27 mouse cellular contexts compared by ENCODE assay signal in the genomic region with DNA sequence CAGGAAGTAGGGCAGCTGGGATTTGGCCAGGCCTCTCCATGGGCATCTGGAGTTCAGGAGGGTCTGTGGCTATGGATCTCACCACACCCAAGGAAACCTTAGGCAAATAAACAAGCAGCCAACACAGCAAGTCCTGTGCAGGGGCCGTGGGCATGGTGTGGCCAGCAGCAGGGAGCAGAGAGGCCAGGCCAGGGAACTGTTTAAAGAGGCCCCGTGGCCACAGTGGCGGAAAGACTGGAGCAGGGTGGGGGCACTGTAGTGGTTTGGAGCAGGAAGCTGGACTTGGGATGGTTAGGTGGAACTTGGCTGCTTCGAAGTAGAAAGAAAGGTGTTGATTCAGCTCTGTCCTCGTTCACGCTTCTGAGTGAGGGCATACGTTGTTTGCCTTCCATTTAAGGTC. TPM values are rescaled to one million over a fixed set of nuclear protein-coding genes. Genes with fewer than 3 reads are reported as not detected.
DNase-seq lines count a peak whose midpoint lies in the region; ATAC-seq lines count a peak whose summit lies in the region.
"Had no signal": no experiment of that assay in that cellular context is flagged by ENCODE, and none has a peak within 500 bp of the region (broad histone marks: within the 10 kb centered on the region; RNA-seq: fewer than 3 reads in every experiment).

No protein-coding gene starts in this region.

- no peak overlapping the region for H3K4me3 ChIP-seq in embryonic facial prominence, embryonic 14.5 days (ENCODE audit: low read depth, low read length)
- no peak overlapping the region for H3K4me3 ChIP-seq in embryonic facial prominence, embryonic 10.5 days
- H3K4me3 ChIP-seq in limb, embryonic 13.5 days, result no peak overlapping the region
- no peak overlapping the region for H3K4me3 ChIP-seq in limb, embryonic 10.5 days
- H3K4me3 ChIP-seq in limb, embryonic 15.5 days, result no peak overlapping the region
- H3K4me3 ChIP-seq: embryonic facial prominence, embryonic 12.5 days had no signal

- WGBS in embryonic facial prominence, embryonic 14.5 days, result 69% methylated on average over 7 of the region's 7 CpGs
- WGBS in embryonic facial prominence, embryonic 10.5 days, result 80% methylated on average over 7 of the region's 7 CpGs
- WGBS in limb, embryonic 13.5 days, result 76% methylated on average over 7 of the region's 7 CpGs
- WGBS in limb, embryonic 10.5 days, result 82% methylated on average over 7 of the region's 7 CpGs
- 69% methylated on average over 7 of the region's 7 CpGs for WGBS in limb, embryonic 15.5 days

- no peak overlapping the region for H3K9ac ChIP-seq in embryonic facial prominence, embryonic 14.5 days (ENCODE audit: low read depth, low read length)
- no peak overlapping the region for H3K9ac ChIP-seq in limb, embryonic 13.5 days
- no peak overlapping the region for H3K9ac ChIP-seq in limb, embryonic 15.5 days
- H3K9ac ChIP-seq: embryonic facial prominence, embryonic 12.5 days had no signal

- no peaks in the 10 kb centered on the region for H3K9me3 ChIP-seq in embryonic facial prominence, embryonic 14.5 days (ENCODE audit: control insufficient read depth, low read length)
- no peaks in the 10 kb centered on the region for H3K9me3 ChIP-seq in embryonic facial prominence, embryonic 10.5 days
- H3K9me3 ChIP-seq in limb, embryonic 13.5 days, result no peaks in the 10 kb centered on the region
- H3K9me3 ChIP-seq in limb, embryonic 10.5 days (replicated peaks), result no peaks in the 10 kb centered on the region
- H3K9me3 ChIP-seq in limb, embryonic 15.5 days, result no peaks in the 10 kb centered on the region
- H3K9me3 ChIP-seq: embryonic facial prominence, embryonic 12.5 days; G1E had no signal

- DNase-seq in embryonic facial prominence, embryonic 14.5 days (ENCODE audit: low spot score), result no peak
- no peak for DNase-seq in embryonic facial prominence, embryonic 10.5 days (ENCODE audit: low spot score)
- DNase-seq in limb, embryonic 10.5 days (ENCODE audit: low spot score), result no peak
- no peak for DNase-seq in kidney, postnatal 10 days
- DNase-seq: adrenal gland, adult 8-10 months; adrenal gland, postnatal 25 days; B cell, adult 2 months; cerebellum, adult 11 months; cerebellum, adult 18-20 months; cerebellum, adult 8-10 months; cerebellum, adult 9-11 months; cerebellum, postnatal 14 days; cerebellum, postnatal 36 days; embryo, embryonic 11 days had no signal

- no peak overlapping the region for H3K4me2 ChIP-seq in embryonic facial prominence, embryonic 14.5 days (ENCODE audit: low read depth, low read length)
- H3K4me2 ChIP-seq in limb, embryonic 13.5 days (replicated peaks), result no peak overlapping the region
- no peak overlapping the region for H3K4me2 ChIP-seq in limb, embryonic 15.5 days
- H3K4me2 ChIP-seq: embryonic facial prominence, embryonic 12.5 days had no signal

- peaks cover 15% of the 10 kb centered on the region; the same call in 1 of the 2 replicates for H3K27me3 ChIP-seq in embryonic facial prominence, embryonic 14.5 days (replicated peaks; ENCODE audit: control insufficient read depth, insufficient read depth, low read length)
- H3K27me3 ChIP-seq in embryonic facial prominence, embryonic 10.5 days (replicated peaks; ENCODE audit: low read depth, poor library complexity, severe bottlenecking), result peaks cover 26% of the 10 kb centered on the region
- peaks cover 24% of the 10 kb centered on the region for H3K27me3 ChIP-seq in limb, embryonic 13.5 days
- peaks cover 27% of the 10 kb centered on the region for H3K27me3 ChIP-seq in limb, embryonic 10.5 days (ENCODE audit: low read depth, poor library complexity, severe bottlenecking)
- peaks cover 18% of the 10 kb centered on the region; the same call in 1 of the 2 replicates for H3K27me3 ChIP-seq in limb, embryonic 15.5 days
- H3K27me3 ChIP-seq: CH12.LX had no signal

- ATAC-seq in embryonic facial prominence, embryonic 14.5 days (ENCODE audit: low read depth), result peak; percentile 15; the same call in 1 of the 2 replicates
- ATAC-seq in limb, embryonic 13.5 days (ENCODE audit: low FRiP score, low read depth), result peak; percentile 24; the same call in 1 of the 2 replicates
- ATAC-seq in limb, embryonic 15.5 days (ENCODE audit: insufficient number of reproducible peaks, low FRiP score, low TSS enrichment, low read depth), result 0 out of 2 replicates have a peak, but pooled peaks have one; percentile 54
- ATAC-seq: activated CD4-positive, CD25-positive, alpha-beta regulatory T cell, adult 4 months; CD4-positive, CD25-positive, alpha-beta regulatory T cell, adult 4 months; forebrain, embryonic 14.5 days; forebrain, embryonic 16.5 days; Patski had no signal

- no peak overlapping the region for H3K27ac ChIP-seq in embryonic facial prominence, embryonic 14.5 days (replicated peaks; ENCODE audit: low read depth, low read length)
- no peak overlapping the region for H3K27ac ChIP-seq in embryonic facial prominence, embryonic 10.5 days (replicated peaks)
- peak overlapping the region; percentile 22; the same call in 1 of the 2 replicates for H3K27ac ChIP-seq in limb, embryonic 13.5 days
- no peak overlapping the region for H3K27ac ChIP-seq in limb, embryonic 10.5 days
- 0 out of 2 replicates have a peak overlapping the region, but pooled peaks have one; percentile 33 for H3K27ac ChIP-seq in limb, embryonic 15.5 days
- H3K27ac ChIP-seq: embryonic facial prominence, embryonic 12.5 days had no signal

- H3K36me3 ChIP-seq in embryonic facial prominence, embryonic 14.5 days (ENCODE audit: control insufficient read depth, insufficient read depth, low read length), result no peaks in the 10 kb centered on the region
- no peaks in the 10 kb centered on the region for H3K36me3 ChIP-seq in embryonic facial prominence, embryonic 10.5 days (replicated peaks)
- H3K36me3 ChIP-seq in limb, embryonic 13.5 days, result no peaks in the 10 kb centered on the region
- no peaks in the 10 kb centered on the region for H3K36me3 ChIP-seq in limb, embryonic 10.5 days
- no peaks in the 10 kb centered on the region for H3K36me3 ChIP-seq in limb, embryonic 15.5 days
- H3K36me3 ChIP-seq: embryonic facial prominence, embryonic 12.5 days; G1E had no signal

- H3K4me1 ChIP-seq in embryonic facial prominence, embryonic 14.5 days (ENCODE audit: control insufficient read depth, insufficient read depth, low read length), result no peaks in the 10 kb centered on the region
- peaks cover 8% of the 10 kb centered on the region for H3K4me1 ChIP-seq in embryonic facial prominence, embryonic 10.5 days
- H3K4me1 ChIP-seq in limb, embryonic 13.5 days, result peaks cover 6% of the 10 kb centered on the region
- H3K4me1 ChIP-seq in limb, embryonic 10.5 days, result peaks cover 6% of the 10 kb centered on the region
- peaks cover 20% of the 10 kb centered on the region for H3K4me1 ChIP-seq in limb, embryonic 15.5 days

RNA-seq across cellular contexts. Expression of gene Zfp385c, which starts 5.0 kb away (rescaled TPM):
- 1.7 TPM in 2 replicates for polyA plus RNA-seq in embryonic facial prominence, embryonic 14.5 days (2014; fragmentation: Nextera tagmentation; extraction: Ambion mirVana)
- 1.2 TPM in 2 replicates for polyA plus RNA-seq in embryonic facial prominence, embryonic 10.5 days (2016; fragmentation: Nextera tagmentation; extraction: Ambion mirVana)
- polyA plus RNA-seq in limb, embryonic 13.5 days (2015; fragmentation: Nextera tagmentation; extraction: Ambion mirVana), result 0.75 and 1.1 TPM in 2 replicates
- polyA plus RNA-seq in limb, embryonic 10.5 days (2016; fragmentation: Nextera tagmentation; extraction: Ambion mirVana), result 0.15 and 0.16 TPM in 2 replicates
- polyA plus RNA-seq in limb, embryonic 15.5 days (2015; fragmentation: Nextera tagmentation; extraction: Ambion mirVana), result 1.4 and 1.8 TPM in 2 replicates
- polyA plus RNA-seq: forebrain, embryonic 11.5 days; forebrain, embryonic 14.5 days; G1E; Patski had no signal

RNA-seq across cellular contexts. Expression of gene Dhx58, which starts 16.8 kb away (rescaled TPM):
- polyA plus RNA-seq in embryonic facial prominence, embryonic 14.5 days (2014; fragmentation: Nextera tagmentation; extraction: Ambion mirVana), result 1.7 and 2.0 TPM in 2 replicates
- 3.3 and 3.6 TPM in 2 replicates for polyA plus RNA-seq in embryonic facial prominence, embryonic 10.5 days (2016; fragmentation: Nextera tagmentation; extraction: Ambion mirVana)
- polyA plus RNA-seq in limb, embryonic 13.5 days (2015; fragmentation: Nextera tagmentation; extraction: Ambion mirVana), result 2.9 and 3.7 TPM in 2 replicates
- polyA plus RNA-seq in limb, embryonic 10.5 days (2016; fragmentation: Nextera tagmentation; extraction: Ambion mirVana), result 3.1 and 4.4 TPM in 2 replicates
- 2.9 and 3.6 TPM in 2 replicates for polyA plus RNA-seq in limb, embryonic 15.5 days (2015; fragmentation: Nextera tagmentation; extraction: Ambion mirVana)

RNA-seq across cellular contexts. Expression of gene Kat2a, which starts 25.0 kb away (rescaled TPM):
- 50.6 and 52.9 TPM in 2 replicates for polyA plus RNA-seq in embryonic facial prominence, embryonic 14.5 days (2014; fragmentation: Nextera tagmentation; extraction: Ambion mirVana)
- 72.4 and 80.6 TPM in 2 replicates for polyA plus RNA-seq in embryonic facial prominence, embryonic 10.5 days (2016; fragmentation: Nextera tagmentation; extraction: Ambion mirVana)
- polyA plus RNA-seq in limb, embryonic 13.5 days (2015; fragmentation: Nextera tagmentation; extraction: Ambion mirVana), result 53.6 and 53.8 TPM in 2 replicates
- polyA plus RNA-seq in limb, embryonic 10.5 days (2016; fragmentation: Nextera tagmentation; extraction: Ambion mirVana), result 77.2 and 87.7 TPM in 2 replicates
- polyA plus RNA-seq in limb, embryonic 15.5 days (2015; fragmentation: Nextera tagmentation; extraction: Ambion mirVana), result 48.2 and 50.4 TPM in 2 replicates

RNA-seq across cellular contexts. Expression of gene Hspb9, which starts 26.4 kb away (rescaled TPM):
- 0.34 TPM in 1 of 2 replicates, not detected in the other for polyA plus RNA-seq in embryonic facial prominence, embryonic 14.5 days (2014; fragmentation: Nextera tagmentation; extraction: Ambion mirVana)
- polyA plus RNA-seq in embryonic facial prominence, embryonic 10.5 days (2016; fragmentation: Nextera tagmentation; extraction: Ambion mirVana), result 0.56 TPM in 1 of 2 replicates, not detected in the other
- 0.46 TPM in 1 of 2 replicates, not detected in the other for polyA plus RNA-seq in limb, embryonic 13.5 days (2015; fragmentation: Nextera tagmentation; extraction: Ambion mirVana)
- polyA plus RNA-seq in limb, embryonic 10.5 days (2016; fragmentation: Nextera tagmentation; extraction: Ambion mirVana), result 0.31 and 0.56 TPM in 2 replicates
- polyA plus RNA-seq in limb, embryonic 15.5 days (2015; fragmentation: Nextera tagmentation; extraction: Ambion mirVana), result 0.32 and 0.57 TPM in 2 replicates
- polyA plus RNA-seq: brain, embryonic 14.5 days; embryonic facial prominence, embryonic 12.5 days; forebrain, embryonic 14.5 days; forebrain, embryonic 16.5 days; frontal cortex, adult 2 months had no signal

RNA-seq across cellular contexts. Expression of gene Rab5c, which starts 50.8 kb away (rescaled TPM):
- 70.7 and 73.9 TPM in 2 replicates for polyA plus RNA-seq in embryonic facial prominence, embryonic 14.5 days (2014; fragmentation: Nextera tagmentation; extraction: Ambion mirVana)
- 13.0 and 13.1 TPM in 2 replicates for polyA plus RNA-seq in embryonic facial prominence, embryonic 10.5 days (2016; fragmentation: Nextera tagmentation; extraction: Ambion mirVana)
- 23.2 and 24.5 TPM in 2 replicates for polyA plus RNA-seq in limb, embryonic 13.5 days (2015; fragmentation: Nextera tagmentation; extraction: Ambion mirVana)
- polyA plus RNA-seq in limb, embryonic 10.5 days (2016; fragmentation: Nextera tagmentation; extraction: Ambion mirVana), result 13.1 and 16.8 TPM in 2 replicates
- 19.7 and 30.8 TPM in 2 replicates for polyA plus RNA-seq in limb, embryonic 15.5 days (2015; fragmentation: Nextera tagmentation; extraction: Ambion mirVana)

Comparison
In these comparisons a context has a peak if more than half of its experiments do, and no peak if none do; other contexts are left out.
1. H3K27ac ChIP-seq: peak in limb, embryonic 13.5 days (single experiment) and limb, embryonic 15.5 days (single experiment); none in embryonic facial prominence, embryonic 14.5 days (single experiment), embryonic facial prominence, embryonic 10.5 days (single experiment) and limb, embryonic 10.5 days (single experiment).
2. Peak in every context shown above with its lines, with median percentiles within 50 percentile points of each other: ATAC-seq.